Mouse (Mus musculus) adrenal gland, postnatal 36 days (tissue): ENCODE data around the gene Gm10277. TPM values are rescaled to one million over a fixed set of nuclear protein-coding genes. Genes with fewer than 3 reads are reported as not detected.

Experiments
- total RNA-seq, 2 experiments: library from RNA; stranded (reverse); gene quantifications; 2 replicates each; pipeline ENCODE4 v1.2.3; 2021

Gene Gm10277
- total RNA-seq, 2 experiments from 2014 or later, result not detected

Other genes with a start within 250 kb of the Gm10277 start
- gene Taok1, start 179.9 kb downstream of the Gm10277 start, total RNA-seq, result 10 to 100 TPM; 59.9 to 60.0 TPM
- 10 to 100 TPM; 80.8 to 82.4 TPM for gene Nufip2, start 101.6 kb downstream of the Gm10277 start, total RNA-seq
- not detected for gene Cryba1, start 62.5 kb downstream of the Gm10277 start, total RNA-seq
- 10 to 100 TPM; 56.7 to 76.3 TPM for gene Myo18a, start 24.5 kb downstream of the Gm10277 start, total RNA-seq
- 1 to 10 TPM; 1.2 to 3.2 TPM for gene Pipox, start 106.3 kb upstream of the Gm10277 start, total RNA-seq
- gene Sez6, start 143.1 kb upstream of the Gm10277 start, total RNA-seq, result 1 to 10 TPM; 1.7 to 1.9 TPM
- gene Phf12, start 195.0 kb upstream of the Gm10277 start, total RNA-seq, result 10 to 100 TPM; 46.6 to 50.8 TPM
- 10 to 100 TPM; 12.1 to 15.2 TPM for gene Dhrs13, start 244.5 kb upstream of the Gm10277 start, total RNA-seq